Mouse (Mus musculus) adrenal gland, adult 18-20 months (tissue): Measurements from ENCODE around the gene Zfhx3. TPM values are rescaled to one million over a fixed set of nuclear protein-coding genes. Genes with fewer than 3 reads are reported as not detected.

Source experiments
- DNase-seq, 2 experiments: peaks; one replicate each; pipeline ENCODE4 v3.0.0; 2021 to 2022; ENCODE audit warnings: low spot score in 2 of 2
- total RNA-seq, 2 experiments: library from RNA; stranded (reverse); gene quantifications; 1 replicate in 1 of 2; 2 replicates in 1 of 2; pipeline ENCODE4 v1.2.3; 2021

The Zfhx3 gene
- total RNA-seq, 2 experiments from 2014 or later: 36.9 to 38.6 TPM

- DNase-seq: peak; percentile 42 to 53
These were observed 753.6 kb downstream of the Zfhx3 start for GRCm38 (mm10) chr8:108695938-108696630.

DNA sequence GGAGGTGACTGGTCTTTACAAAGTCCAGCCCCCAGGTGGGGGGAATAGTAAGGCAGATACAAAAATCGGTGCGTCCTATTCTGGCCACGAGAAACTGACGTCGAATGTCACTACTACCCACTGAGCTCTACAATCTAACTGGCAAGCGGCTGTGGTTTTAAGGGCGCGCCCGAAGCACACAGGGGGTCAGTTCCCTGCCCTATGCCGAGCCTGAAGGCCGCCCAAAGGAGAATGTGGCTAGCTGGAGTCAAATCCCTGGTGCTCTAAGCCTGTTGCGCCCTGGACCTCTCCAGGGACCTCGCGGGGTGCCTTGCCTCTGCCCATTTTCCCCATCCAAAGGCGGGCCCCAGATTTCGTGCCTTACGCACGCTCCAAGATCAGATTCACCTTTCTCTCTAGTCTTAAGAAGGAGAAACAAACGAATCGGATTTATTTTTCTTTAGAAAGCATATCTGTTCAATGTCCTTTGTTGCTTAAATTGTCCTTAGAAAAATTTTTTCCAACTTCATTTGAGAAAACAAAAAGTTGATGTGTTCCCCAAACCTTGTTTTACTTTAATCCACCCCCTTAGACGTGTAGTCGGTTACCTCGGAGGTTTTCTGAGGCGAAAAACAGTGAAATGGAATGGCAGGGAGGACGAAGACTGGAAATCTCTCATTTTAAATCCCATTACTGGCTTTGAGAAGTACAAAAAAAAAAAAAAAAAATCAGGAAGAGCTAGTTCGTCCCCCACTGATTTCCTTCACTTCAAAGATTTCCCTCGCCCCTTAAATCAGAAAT, 754.4 kb downstream of the Zfhx3 start:
- no peak for DNase-seq

GRCm38 (mm10) chr8:108697589-108697988, 755.1 kb downstream of the Zfhx3 start:
- peak in 1 of 2 experiments; percentile 56 for DNase-seq

DNA sequence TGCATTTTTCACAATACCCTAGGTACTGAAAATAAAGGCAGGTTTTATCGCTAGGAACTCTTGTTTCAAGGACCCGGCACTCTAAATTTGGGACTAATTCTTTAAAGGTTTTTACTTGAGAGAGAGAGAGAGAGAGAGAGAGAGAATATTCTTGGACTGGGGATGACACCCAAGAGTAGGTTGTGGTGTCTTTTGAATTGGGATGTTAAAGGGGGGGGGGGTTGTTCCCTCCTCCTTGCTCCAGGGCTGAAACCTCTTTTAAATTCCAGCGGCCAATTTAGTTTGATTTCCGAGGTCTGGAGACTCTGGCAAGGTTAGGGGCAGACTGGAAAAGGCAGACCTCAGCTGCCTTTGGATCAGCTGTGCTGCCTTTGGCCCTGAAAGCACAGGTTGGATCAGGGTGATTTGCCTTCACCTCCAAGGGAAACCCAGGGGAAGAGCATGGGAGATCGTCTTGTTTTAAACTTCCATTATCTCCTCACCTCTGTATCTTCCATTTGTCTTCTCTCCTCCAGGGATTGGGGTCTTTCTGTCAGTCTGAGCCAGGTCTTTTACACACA, 755.7 kb downstream of the Zfhx3 start:
- DNase-seq: no peak

GRCm38 (mm10) chr8:108699011-108699410, 756.6 kb downstream of the Zfhx3 start:
- no peak for DNase-seq

- DNase-seq: peak in 1 of 2 experiments; percentile 30
These were observed 757.3 kb downstream of the Zfhx3 start for GRCm38 (mm10) chr8:108699454-108700345.

DNA sequence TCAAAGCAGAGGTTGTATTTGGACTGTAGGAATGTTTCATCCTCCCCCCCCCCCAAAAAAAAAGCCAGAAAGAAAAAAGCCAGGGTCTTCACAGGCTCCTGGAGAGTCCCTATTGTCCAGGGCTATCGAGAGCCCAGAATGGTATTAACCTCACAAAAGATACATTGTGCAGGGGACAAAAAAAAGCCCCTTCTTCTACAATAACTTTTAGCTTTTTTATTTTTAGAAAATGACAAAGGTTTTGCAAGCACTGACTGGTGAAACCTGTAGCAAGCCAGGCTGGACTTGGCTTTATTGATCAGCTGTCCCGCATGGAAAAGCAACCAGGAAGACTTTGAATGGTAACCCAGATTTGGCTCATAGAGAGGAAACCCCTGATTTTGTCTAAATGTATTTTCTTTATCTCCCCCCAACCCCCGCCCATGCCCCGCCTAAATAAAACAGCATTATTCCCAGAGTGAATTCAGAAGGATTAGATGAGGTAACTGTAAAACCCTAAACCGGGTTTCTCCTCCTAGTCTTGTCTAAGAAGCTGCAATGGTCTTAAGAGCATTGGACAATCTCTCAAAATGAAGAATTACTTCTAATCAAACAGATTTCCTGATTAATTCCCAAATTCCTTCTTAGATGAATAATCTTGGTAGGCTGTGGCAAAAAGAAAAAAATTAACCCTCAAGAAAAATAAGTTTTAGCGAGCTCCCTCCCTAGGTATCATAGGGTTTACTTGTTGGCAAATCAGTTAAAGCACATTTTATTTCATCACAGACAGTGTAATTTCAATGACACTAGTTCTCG, 759.1 kb downstream of the Zfhx3 start:
- DNase-seq: no peak

- no peak for DNase-seq
These were observed 759.8 kb downstream of the Zfhx3 start for GRCm38 (mm10) chr8:108702201-108702600.

DNA sequence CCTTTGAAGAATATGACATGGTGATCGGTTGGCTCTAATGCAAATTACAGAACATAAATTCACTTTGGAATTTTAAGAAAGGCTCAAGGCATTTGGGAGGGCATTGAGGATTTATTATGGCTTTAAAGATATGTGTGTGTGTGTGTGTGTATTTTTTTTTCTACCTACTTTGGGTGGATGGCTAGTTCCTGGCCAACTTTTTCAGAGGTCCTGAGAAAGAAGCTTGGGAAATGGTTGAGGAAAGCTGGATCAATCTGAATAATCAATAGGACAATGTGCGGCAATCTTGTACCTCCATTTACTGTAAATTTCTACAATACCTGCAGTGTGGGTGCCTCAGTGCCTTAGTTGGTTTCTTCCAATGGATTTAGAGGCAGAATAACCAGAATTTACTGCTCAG, 763.3 kb downstream of the Zfhx3 start:
- DNase-seq: no peak

GRCm38 (mm10) chr8:108706491-108706847, 764.0 kb downstream of the Zfhx3 start:
- no peak for DNase-seq

DNA sequence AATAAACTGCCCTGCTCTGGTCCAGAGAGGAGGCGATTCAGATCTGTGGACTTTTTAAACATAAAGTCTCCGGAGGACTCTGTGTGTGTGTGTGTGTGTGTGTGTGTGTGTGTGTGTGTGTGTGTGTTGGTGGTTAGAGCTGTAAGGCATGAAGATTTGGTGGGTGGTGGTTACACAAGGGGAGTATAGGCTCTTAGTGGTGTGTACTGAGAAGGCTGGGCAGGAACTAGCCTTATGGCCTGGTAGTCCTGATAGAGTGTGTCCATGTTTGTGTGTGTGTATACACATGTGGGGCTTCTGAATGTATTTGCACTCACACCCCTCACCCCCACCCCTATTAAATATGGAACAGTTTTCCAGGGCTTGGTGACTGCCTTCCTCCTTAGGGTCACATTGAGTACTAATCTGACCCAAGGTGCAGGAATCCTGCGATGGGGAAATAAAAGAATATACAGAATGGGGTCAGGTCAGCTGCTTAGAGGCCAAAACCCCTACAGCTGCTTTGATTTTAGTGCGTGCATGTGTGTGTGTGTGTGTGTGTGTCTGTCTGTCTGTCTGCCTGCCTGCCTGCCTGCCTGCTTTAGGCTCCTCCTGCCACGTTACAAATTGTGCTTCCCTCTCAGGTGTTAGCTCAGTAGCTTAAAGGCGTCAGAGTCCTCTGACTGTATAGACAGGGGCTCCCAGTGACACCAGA, 764.6 kb downstream of the Zfhx3 start:
- DNase-seq: peak in 1 of 2 experiments; percentile 19

- DNase-seq: peak in 1 of 2 experiments; percentile 14
These were observed 765.3 kb downstream of the Zfhx3 start for GRCm38 (mm10) chr8:108707576-108708281.

GRCm38 (mm10) chr8:108708833-108709387, 766.5 kb downstream of the Zfhx3 start:
- DNase-seq: no peak

- DNase-seq: no peak
These were observed 767.0 kb downstream of the Zfhx3 start for GRCm38 (mm10) chr8:108709441-108709840.

DNA sequence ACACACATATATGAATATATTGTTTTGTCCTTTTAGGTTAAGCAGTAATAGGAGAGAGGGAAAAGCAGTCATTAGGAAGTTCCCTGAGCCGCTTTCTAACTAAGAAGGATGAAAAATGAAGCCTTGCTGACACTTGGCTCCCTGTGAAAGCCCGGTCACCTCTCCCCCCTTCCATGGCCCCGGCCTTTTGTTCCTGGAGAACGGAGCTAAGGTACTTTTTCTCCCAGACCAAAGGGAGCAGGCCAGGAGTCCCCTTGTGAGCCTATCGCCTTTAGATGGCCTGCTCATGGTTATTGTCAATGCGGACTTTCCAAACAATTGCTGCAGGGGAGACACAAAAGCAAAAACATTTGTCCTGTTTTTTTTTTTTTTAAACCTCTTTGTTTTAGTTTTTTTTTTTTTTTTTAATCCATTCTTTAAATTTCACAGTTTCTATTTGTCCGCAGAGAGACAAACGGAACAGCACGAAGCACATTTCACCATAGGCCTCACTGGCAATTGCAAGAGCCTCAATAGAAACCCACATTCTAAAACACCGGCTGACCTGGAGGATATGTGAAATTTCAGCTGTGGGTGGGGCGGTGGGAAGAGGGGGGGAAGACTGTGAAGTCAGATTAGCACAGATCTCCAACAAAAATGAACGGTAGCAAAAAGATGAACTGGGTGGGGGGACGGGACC, 767.6 kb downstream of the Zfhx3 start:
- no peak for DNase-seq

- DNase-seq: no peak
These were observed 768.4 kb downstream of the Zfhx3 start for GRCm38 (mm10) chr8:108710607-108711489.

- no peak for DNase-seq
These were observed 769.0 kb downstream of the Zfhx3 start for GRCm38 (mm10) chr8:108711490-108711793.
